Mouse (Mus musculus) liver, embryonic 14.5 days (tissue): ENCODE results near the gene Abca3.

Experiments
- CTCF ChIP-seq: IDR thresholded peaks from 2 replicates; pipeline ENCODE4 v1.5.1; 2016; ENCODE audit warnings: antibody characterized with exemption, low read depth, control low read depth
- EP300 ChIP-seq: IDR thresholded peaks from 2 replicates; pipeline ENCODE4 v1.6.1; 2016; ENCODE audit warnings: antibody characterized with exemption, low read depth

DNA sequence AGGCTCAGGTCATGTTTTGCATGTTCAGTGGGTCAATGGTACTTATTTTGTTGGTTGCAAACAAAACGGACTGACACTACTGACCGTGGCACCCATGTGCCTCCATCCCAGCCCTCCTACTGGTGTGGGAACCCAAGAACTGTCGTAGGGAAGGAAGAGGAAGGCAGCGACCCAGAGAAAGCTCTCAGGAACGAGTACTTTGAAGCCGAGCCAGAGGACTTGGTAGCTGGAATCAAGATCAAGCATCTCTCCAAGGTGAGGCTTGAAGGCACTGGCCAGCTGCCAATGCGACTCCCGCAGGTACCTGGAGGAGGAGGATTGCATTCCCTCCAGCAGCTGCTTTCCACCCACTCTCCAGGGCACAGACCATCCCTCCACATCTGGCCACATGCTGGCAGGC lies 32.0 kb downstream of the Abca3 start:
- TF ChIP-seq CTCF (no peak), EP300 (no peak)
